Mouse (Mus musculus) brown adipose tissue, adult 24 weeks (tissue): ENCODE measurements around the gene Arhgap18. TPM values are rescaled to one million over a fixed set of nuclear protein-coding genes. Genes with fewer than 3 reads are reported as not detected.

Source experiments
- H3K27ac ChIP-seq: fragments of 200-500 bp; replicated peaks from 2 replicates; pipeline ENCODE4 v1.5.1; 2012; ENCODE audit warnings: low read depth, mild to moderate bottlenecking, low read length
- H3K4me1 ChIP-seq: fragments of 200-500 bp; 2 replicates; pipeline ENCODE4 v1.6.1; 2012; ENCODE audit warnings: low read length, mixed read lengths; ENCODE audit not compliant: control insufficient read depth, insufficient read depth, insufficient read length
- H3K4me3 ChIP-seq: fragments of 200-500 bp; 2 replicates; pipeline ENCODE4 v1.5.1; 2012; ENCODE audit warnings: low read depth, mild to moderate bottlenecking, low read length, moderate library complexity; ENCODE audit not compliant: insufficient read depth
- polyA plus RNA-seq: library from polyadenylated mRNA; stranded (reverse); fragments of >200 nt; gene quantifications from 2 replicates; pipeline ENCODE4 v1.2.4, GENCODE M21; 2012; ENCODE audit not compliant: missing spikeins, insufficient read depth, insufficient read length

The Arhgap18 gene
- polyA plus RNA-seq, 1 experiment = 9.8 TPM

GRCm38 (mm10) chr10:26948331-26948730, 195.1 kb downstream of the Arhgap18 start:
- Histone ChIP-seq H3K27ac (no peak overlapping the region), H3K4me1 (no peaks in the 10 kb centered on the region), H3K4me3 (no peak overlapping the region)

GRCm38 (mm10) chr10:26949667-26950066, 196.4 kb downstream of the Arhgap18 start:
- Histone ChIP-seq H3K4me3 (no peak overlapping the region), H3K27ac (no peak overlapping the region), H3K4me1 (no peaks in the 10 kb centered on the region)

GRCm38 (mm10) chr10:26950448-26950847, 197.2 kb downstream of the Arhgap18 start:
- Histone ChIP-seq H3K4me1 (no peaks in the 10 kb centered on the region), H3K27ac (no peak overlapping the region), H3K4me3 (no peak overlapping the region)

- no peak overlapping the region for H3K4me3 ChIP-seq
- no peak overlapping the region for H3K27ac ChIP-seq
- no peaks in the 10 kb centered on the region for H3K4me1 ChIP-seq
These were observed 205.3 kb downstream of the Arhgap18 start for GRCm38 (mm10) chr10:26958513-26958912.
